Mouse (Mus musculus) heart, postnatal 0 days (tissue): ENCODE results near the gene Cadm4. TPM values are rescaled to one million over a fixed set of nuclear protein-coding genes. Genes with fewer than 3 reads are reported as not detected.
"Not testable (repeated sequence)": the region's sequence is repeated elsewhere in the genome, so short reads cannot be mapped to it uniquely, and the experiment has no call there.

ENCODE experiments used
- ATAC-seq: fragments of 200-750 bp; cut with Nextera tagmentation; 2 replicates; pipeline ENCODE4 v1.8.0; 2017; ENCODE audit warnings: low read depth, moderate number of reproducible peaks, moderate library complexity; ENCODE audit not compliant: insufficient read depth
- DNase-seq: peaks from one replicate; pipeline ENCODE4 v3.0.0-alpha.2; 2016; ENCODE audit warnings: low spot score
- H3K27ac ChIP-seq: fragments of 300-500 bp; sonication (generic); 2 replicates; pipeline ENCODE4 v1.5.1; 2014; ENCODE audit warnings: low read depth, mild to moderate bottlenecking
- H3K27me3 ChIP-seq: fragments of 300-500 bp; sonication (generic); 2 replicates; pipeline ENCODE4 v1.6.1; 2014; ENCODE audit warnings: low read length, mixed read lengths; ENCODE audit not compliant: control insufficient read depth, insufficient read depth
- H3K36me3 ChIP-seq: fragments of 300-500 bp; sonication (generic); replicated peaks from 2 replicates; pipeline ENCODE4 v1.6.1; 2014; ENCODE audit warnings: low read length, mixed read lengths; ENCODE audit not compliant: control insufficient read depth, insufficient read depth
- H3K4me1 ChIP-seq: fragments of 300-500 bp; sonication (generic); 2 replicates; pipeline ENCODE4 v1.6.1; 2014; ENCODE audit warnings: antibody characterized with exemption; ENCODE audit not compliant: control insufficient read depth, insufficient read depth
- H3K4me2 ChIP-seq: fragments of 300-500 bp; sonication (generic); 2 replicates; pipeline ENCODE4 v1.6.1; 2014; ENCODE audit warnings: low read depth, mild to moderate bottlenecking, low read length, moderate library complexity
- H3K4me3 ChIP-seq: fragments of 300-500 bp; sonication (generic); 2 replicates; pipeline ENCODE4 v1.5.1; 2014; ENCODE audit warnings: low read depth, low read length
- H3K9ac ChIP-seq: fragments of 300-500 bp; sonication (generic); replicated peaks from 2 replicates; pipeline ENCODE4 v1.6.1; 2014; ENCODE audit warnings: low read depth, low read length, mixed read lengths
- H3K9me3 ChIP-seq: fragments of 300-500 bp; sonication (generic); replicated peaks from 2 replicates; pipeline ENCODE4 v1.6.1; 2016; ENCODE audit warnings: low read length; ENCODE audit not compliant: control insufficient read depth
- CTCF ChIP-seq: IDR thresholded peaks from 2 replicates; pipeline ENCODE4 v1.5.1; 2016; ENCODE audit warnings: antibody characterized with exemption, control low read depth, low read depth
- EP300 ChIP-seq: IDR thresholded peaks from 2 replicates; pipeline ENCODE4 v1.6.1; 2016; ENCODE audit warnings: antibody characterized with exemption, low read depth
- WGBS: fragments of 180-500 bp; shearing (Covaris S2); extraction: QIAGEN DNeasy Blood & Tissue Kit; methylation state at CpG from one replicate; pipeline ENCODE4 v1.1.7; 2014; 5-methylcytosine and 5-hydroxymethylcytosine counted together
- polyA plus RNA-seq: library from polyadenylated mRNA; unstranded; fragments of >200 nt; fragmentation: Nextera tagmentation; extraction: Ambion mirVana; gene quantifications from 2 replicates; pipeline ENCODE4 v1.2.1, GENCODE M21; 2015
- total RNA-seq: library from RNA; depleted of rRNA; stranded (reverse); fragments of >200 nt; gene quantifications from 2 replicates; pipeline ENCODE4 v1.2.3, GENCODE M21; 2014; ENCODE audit warnings: low replicate concordance

Cadm4 gene
- total and polyA plus RNA-seq, 2 experiments from 2014 or later: 4.2 to 30.5 TPM

GRCm38 (mm10) chr7:24507726-24508114 is 25.9 kb downstream of the Cadm4 start:
- Histone ChIP-seq H3K4me2 (peak overlapping the region; percentile 97), H3K36me3 (no peaks in the 10 kb centered on the region), H3K4me1 (peaks cover 31% of the 10 kb centered on the region), H3K27ac (peak overlapping the region; percentile 98), H3K9ac (peak overlapping the region; percentile 90), H3K4me3 (peak overlapping the region; percentile 64), H3K27me3 (0 out of 2 replicates have a peak, but pooled peaks cover 5% of the 10 kb centered on the region), H3K9me3 (no peaks in the 10 kb centered on the region)
- TF ChIP-seq EP300 (0 out of 2 replicates have a peak, but pooled peaks have one; percentile 7), CTCF (no peak)
- WGBS: under 1% methylated on average over 20 of the region's 20 CpGs
- no peak for ATAC-seq
- no peak for DNase-seq

DNA sequence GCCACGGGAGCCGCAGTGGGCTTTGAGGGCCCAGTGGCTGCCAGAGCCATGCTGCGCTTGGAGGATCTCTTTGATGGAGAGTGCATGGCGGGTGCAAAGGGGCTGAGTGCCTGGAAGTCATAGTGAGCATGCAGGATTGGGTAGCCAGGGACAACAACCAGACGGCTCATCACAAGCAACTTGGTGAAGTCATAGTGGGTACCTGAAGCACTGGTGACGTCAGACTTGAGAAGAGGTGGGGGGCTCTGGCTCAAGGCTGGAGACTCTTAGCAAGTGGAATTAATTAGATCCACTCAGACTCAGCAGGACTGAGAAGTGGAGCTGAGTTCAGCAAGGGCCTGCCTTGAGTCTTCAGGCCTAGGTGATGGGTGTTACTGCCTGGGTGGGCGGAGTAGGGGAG is 30.5 kb downstream of the Cadm4 start, which contains the start of gene AC161166.1:
Gene AC161166.1 (minus strand): TSS at position 101 of the 400 bp plus-strand sequence.
- no peak for DNase-seq
- Histone ChIP-seq H3K36me3 (no peaks in the 10 kb centered on the region), H3K9ac (no peak within 1 kb of the TSS), H3K4me2 (no peak within 1 kb of the TSS), H3K27ac (no peak within 1 kb of the TSS), H3K9me3 (no peaks in the 10 kb centered on the region), H3K27me3 (no peaks in the 10 kb centered on the region), H3K4me3 (no peak within 1 kb of the TSS), H3K4me1 (peaks cover 8% of the 10 kb centered on the region)
- no peak for ATAC-seq
- TF ChIP-seq EP300: no peak
- TF ChIP-seq CTCF: no peak
- WGBS: 86% methylated on average over 7 of the region's 7 CpGs

DNA sequence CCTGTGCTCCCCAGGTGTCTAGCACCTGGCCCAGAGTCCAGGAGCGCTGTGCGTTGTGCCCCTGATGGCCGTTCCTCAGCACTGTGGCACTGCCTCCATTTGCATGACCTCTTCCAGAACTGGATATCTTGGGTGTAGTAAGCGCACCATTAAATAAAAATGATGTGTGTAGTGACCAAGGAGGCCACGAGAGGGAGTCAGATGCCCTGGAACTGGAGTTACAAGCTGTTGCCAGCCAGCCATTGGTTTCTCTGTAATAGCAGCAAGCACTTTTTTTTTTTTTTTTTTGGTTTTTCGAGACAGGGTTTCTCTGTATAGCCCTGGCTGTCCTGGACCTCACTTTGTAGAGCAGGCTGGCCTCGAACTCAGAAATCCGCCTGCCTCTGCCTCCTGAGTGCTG is 34.5 kb downstream of the Cadm4 start:
- TF ChIP-seq CTCF: peak; percentile 11; the same call in 1 of the 2 replicates
- H3K4me3 ChIP-seq, H3K9ac ChIP-seq, H3K27ac ChIP-seq, H3K4me1 ChIP-seq, H3K9me3 ChIP-seq, DNase-seq, H3K36me3 ChIP-seq, H3K27me3 ChIP-seq, H3K4me2 ChIP-seq, ATAC-seq: not testable (repeated sequence)
- 73% methylated on average over 8 of the region's 8 CpGs for WGBS

DNA sequence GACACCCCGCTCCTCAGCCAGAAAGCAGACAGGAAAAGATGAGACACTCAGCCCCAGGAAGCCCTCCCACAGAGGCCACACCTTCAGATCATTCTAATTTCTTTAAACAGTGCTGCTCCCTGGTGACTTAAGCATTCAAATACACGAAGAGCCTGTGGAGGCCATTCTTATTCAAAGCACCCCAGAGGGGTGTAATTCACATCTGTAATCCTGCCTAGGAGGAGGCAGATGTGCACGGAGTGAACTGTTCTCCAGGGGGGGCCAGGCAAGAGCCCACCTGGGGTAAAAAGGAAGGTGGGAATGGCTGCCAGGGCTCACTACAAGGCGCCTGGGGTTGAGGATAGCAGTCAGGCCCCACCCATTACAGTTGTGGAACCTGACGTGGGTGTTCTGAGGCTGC is 35.3 kb downstream of the Cadm4 start:
- TF ChIP-seq CTCF: no peak
- TF ChIP-seq EP300: no peak
- no peak for DNase-seq
- Histone ChIP-seq H3K4me3 (no peak overlapping the region), H3K9me3 (no peaks in the 10 kb centered on the region), H3K36me3 (no peaks in the 10 kb centered on the region), H3K9ac (no peak overlapping the region), H3K27ac (no peak overlapping the region), H3K27me3 (no peaks in the 10 kb centered on the region), H3K4me1 (no peaks in the 10 kb centered on the region), H3K4me2 (no peak overlapping the region)
- no peak for ATAC-seq
- WGBS: 48% methylated on average over 5 of the region's 5 CpGs

DNA sequence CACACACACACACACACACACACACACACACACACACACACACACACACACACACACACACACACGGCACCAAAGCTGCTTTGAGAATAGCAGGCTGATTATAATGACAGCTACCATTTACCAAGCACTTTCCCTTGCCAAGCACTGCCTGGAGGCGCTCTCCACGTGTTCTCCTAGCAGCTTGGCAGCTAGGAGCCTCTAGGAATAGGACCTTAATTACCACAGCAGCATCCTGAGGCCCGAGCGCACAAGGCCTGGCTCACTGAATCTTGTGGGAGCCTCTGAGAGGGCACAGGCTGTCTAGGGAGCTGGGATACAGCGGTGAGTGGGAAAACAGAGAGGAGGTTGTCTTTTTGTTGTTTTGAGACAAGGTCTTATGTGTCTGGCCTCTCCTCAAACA is 35.8 kb downstream of the Cadm4 start:
- DNase-seq (no peak), ATAC-seq (peak; percentile 44; the same call in 1 of the 2 replicates)
- H3K36me3 ChIP-seq: no peaks in the 10 kb centered on the region
- H3K27ac ChIP-seq: no peak overlapping the region
- no peaks in the 10 kb centered on the region for H3K9me3 ChIP-seq
- no peaks in the 10 kb centered on the region for H3K27me3 ChIP-seq
- H3K4me1 ChIP-seq: no peaks in the 10 kb centered on the region
- no peak overlapping the region for H3K4me3 ChIP-seq
- no peak for TF ChIP-seq CTCF
- TF ChIP-seq EP300: no peak
- no peak overlapping the region for H3K9ac ChIP-seq
- H3K4me2 ChIP-seq: no peak overlapping the region
- 52% methylated on average over 6 of the region's 6 CpGs for WGBS

GRCm38 (mm10) chr7:24519130-24519529 is 37.3 kb downstream of the Cadm4 start:
- no peak overlapping the region for H3K9ac ChIP-seq
- 55% methylated on average over 3 of the region's 3 CpGs for WGBS
- no peaks in the 10 kb centered on the region for H3K4me1 ChIP-seq
- H3K27ac ChIP-seq: no peak overlapping the region
- H3K27me3 ChIP-seq: no peaks in the 10 kb centered on the region
- no peak overlapping the region for H3K4me2 ChIP-seq
- H3K36me3 ChIP-seq: no peaks in the 10 kb centered on the region
- TF ChIP-seq CTCF (no peak), EP300 (no peak)
- H3K4me3 ChIP-seq: no peak overlapping the region
- DNase-seq: no peak
- no peaks in the 10 kb centered on the region for H3K9me3 ChIP-seq
- no peak for ATAC-seq

GRCm38 (mm10) chr7:24520054-24520453 is 38.2 kb downstream of the Cadm4 start:
- H3K9me3 ChIP-seq, H3K4me3 ChIP-seq, ATAC-seq, H3K27me3 ChIP-seq, H3K9ac ChIP-seq, DNase-seq, H3K4me2 ChIP-seq, H3K4me1 ChIP-seq, H3K27ac ChIP-seq, H3K36me3 ChIP-seq: not testable (repeated sequence)
- 85% methylated on average over 9 of the region's 10 CpGs for WGBS
